ENCODE assay signal across 26 mouse cellular contexts in the genomic region with DNA sequence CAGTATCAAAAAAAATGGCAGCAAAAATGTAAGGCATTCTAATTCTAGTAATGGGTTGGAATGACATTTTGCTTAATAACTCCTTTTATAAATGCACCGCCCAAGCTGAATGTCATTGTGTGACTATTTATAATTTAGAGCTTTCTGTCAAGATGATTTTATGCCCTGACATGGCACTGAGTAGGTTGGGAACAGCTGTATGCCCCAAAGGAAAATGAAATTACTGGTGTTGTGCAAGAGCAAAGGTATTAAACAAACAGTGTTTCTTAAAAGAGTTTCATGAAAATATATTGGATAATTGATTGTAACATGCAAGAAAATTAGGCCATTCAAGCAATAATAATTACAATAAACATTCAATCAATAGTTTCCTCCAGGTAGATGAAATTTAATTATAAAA.
A peak's percentile ranks its signal among the peaks of the same experiment; 100 is the strongest.
DNase-seq lines count a peak whose midpoint lies in the region; ATAC-seq and TF ChIP-seq lines count a peak whose summit lies in the region.
"Had no signal": no experiment of that assay in that cellular context is flagged by ENCODE, and none has a peak within 500 bp of the region (broad histone marks: within the 10 kb centered on the region; RNA-seq: fewer than 3 reads in every experiment).

No protein-coding gene starts in this region.

- no peak overlapping the region for H3ac ChIP-seq in C2C12 (ENCODE audit: control insufficient read depth, insufficient read length, low read depth)

- H3K27me3 ChIP-seq in limb, embryonic 14.5 days (ENCODE audit: control insufficient read depth, insufficient read depth, low read length), result no peaks in the 10 kb centered on the region
- H3K27me3 ChIP-seq in limb, embryonic 10.5 days (ENCODE audit: low read depth, poor library complexity, severe bottlenecking), result no peaks in the 10 kb centered on the region
- H3K27me3 ChIP-seq in C2C12 (ENCODE audit: control insufficient read depth, insufficient read depth, insufficient read length), result no peaks in the 10 kb centered on the region
- H3K27me3 ChIP-seq in heart, embryonic 11.5 days (ENCODE audit: control insufficient read depth, insufficient read depth, low read length), result no peaks in the 10 kb centered on the region
- H3K27me3 ChIP-seq: CH12.LX; heart, embryonic 13.5 days; Patski had no signal

- H3K4me1 ChIP-seq in limb, embryonic 14.5 days (ENCODE audit: control insufficient read depth, insufficient read depth, low read length), result no peaks in the 10 kb centered on the region
- H3K4me1 ChIP-seq in limb, embryonic 10.5 days, result peaks cover 13% of the 10 kb centered on the region
- H3K4me1 ChIP-seq in heart, embryonic 11.5 days (ENCODE audit: control insufficient read depth, insufficient read depth, low read length), result no peaks in the 10 kb centered on the region
- H3K4me1 ChIP-seq: heart, embryonic 13.5 days had no signal

- H3K79me2 ChIP-seq in C2C12 (ENCODE audit: control insufficient read depth, insufficient read depth), result no peaks in the 10 kb centered on the region

- WGBS in limb, embryonic 14.5 days, result 59% methylated on average over 1 of the region's 1 CpGs
- 89% methylated on average over 1 of the region's 1 CpGs for WGBS in limb, embryonic 10.5 days
- WGBS in heart, embryonic 11.5 days (ENCODE audit: insufficient replicate concordance), result 85% methylated on average over 1 of the region's 1 CpGs

- no peak for TF ChIP-seq POLR2A in limb, embryonic 14.5 days (IDR thresholded peaks at IDR 0.05; ENCODE audit: borderline replicate concordance, extremely low read depth, insufficient read depth, insufficient read length)

- no peaks in the 10 kb centered on the region for H3K9me3 ChIP-seq in limb, embryonic 14.5 days (ENCODE audit: control insufficient read depth, low read length)
- no peaks in the 10 kb centered on the region for H3K9me3 ChIP-seq in limb, embryonic 10.5 days (replicated peaks)
- no peaks in the 10 kb centered on the region for H3K9me3 ChIP-seq in heart, embryonic 11.5 days (replicated peaks; ENCODE audit: control insufficient read depth, low read length)
- H3K9me3 ChIP-seq: G1E; heart, embryonic 13.5 days had no signal

- ATAC-seq in limb, embryonic 14.5 days (ENCODE audit: low FRiP score, low read depth), result no peak
- no peak for ATAC-seq in heart, embryonic 11.5 days (replicated peaks; ENCODE audit: insufficient number of reproducible peaks, low FRiP score, low TSS enrichment)
- ATAC-seq: forebrain, embryonic 14.5 days; forebrain, postnatal 0 days; hindbrain, postnatal 0 days; Patski had no signal

- H3K4me2 ChIP-seq in limb, embryonic 14.5 days (replicated peaks; ENCODE audit: low read depth, low read length, severe bottlenecking), result no peak overlapping the region
- no peak overlapping the region for H3K4me2 ChIP-seq in heart, embryonic 11.5 days
- H3K4me2 ChIP-seq: heart, embryonic 13.5 days; hindbrain, embryonic 14.5 days had no signal

- no peak overlapping the region for H3K27ac ChIP-seq in limb, embryonic 14.5 days (replicated peaks; ENCODE audit: low read depth, low read length)
- H3K27ac ChIP-seq in limb, embryonic 10.5 days, result no peak overlapping the region
- H3K27ac ChIP-seq in heart, embryonic 11.5 days (ENCODE audit: low read depth, low read length), result no peak overlapping the region
- H3K27ac ChIP-seq: gastrocnemius, adult 2 months; heart, embryonic 13.5 days; hindbrain, embryonic 14.5 days; hindbrain, postnatal 0 days had no signal

- H3K79me3 ChIP-seq in C2C12 (ENCODE audit: low read depth), result no peaks in the 10 kb centered on the region

- no peak overlapping the region for H3K9ac ChIP-seq in limb, embryonic 14.5 days (ENCODE audit: low read depth, low read length, severe bottlenecking)
- H3K9ac ChIP-seq in heart, embryonic 11.5 days (ENCODE audit: low read depth, low read length), result no peak overlapping the region
- H3K9ac ChIP-seq: forebrain, postnatal 0 days; heart, embryonic 13.5 days; hindbrain, embryonic 14.5 days had no signal

- TF ChIP-seq CTCF in C2C12 (IDR thresholded peaks at IDR 0.05; ENCODE audit: control insufficient read depth, insufficient read depth, insufficient read length), result no peak

- peak; percentile 16 for DNase-seq in limb, embryonic 14.5 days (ENCODE audit: low spot score)
- DNase-seq in limb, embryonic 10.5 days (ENCODE audit: low spot score), result no peak
- DNase-seq in gonadal fat pad, adult 2 months (ENCODE audit: low read depth), result peak; percentile 27
- peak; percentile 20 for DNase-seq in retina, postnatal 1 day
- DNase-seq in right cerebral cortex, postnatal 14 days, result no peak
- DNase-seq: adrenal gland, postnatal 10 days; adrenal gland, postnatal 36 days; cerebellum, adult 11 months; cerebellum, adult 2 months; cerebellum, adult 9-11 months; cerebellum, postnatal 25 days; forebrain, postnatal 0 days; gastrocnemius, adult 2 months; gastrocnemius, postnatal 14 days; heart, adult 18-20 months; heart, postnatal 14 days; heart, postnatal 4 days had no signal

- H3K4me3 ChIP-seq in limb, embryonic 14.5 days (replicated peaks; ENCODE audit: low read length), result no peak overlapping the region
- no peak overlapping the region for H3K4me3 ChIP-seq in limb, embryonic 10.5 days
- H3K4me3 ChIP-seq in C2C12 (ENCODE audit: insufficient read depth, poor library complexity, severe bottlenecking), result no peak overlapping the region
- no peak overlapping the region for H3K4me3 ChIP-seq in heart, embryonic 11.5 days (ENCODE audit: low read depth, low read length)
- H3K4me3 ChIP-seq: gastrocnemius, adult 2 months; heart, embryonic 13.5 days had no signal

- no peaks in the 10 kb centered on the region for H3K36me3 ChIP-seq in limb, embryonic 14.5 days (ENCODE audit: control insufficient read depth, insufficient read depth, low read length)
- no peaks in the 10 kb centered on the region for H3K36me3 ChIP-seq in limb, embryonic 10.5 days
- H3K36me3 ChIP-seq in C2C12 (ENCODE audit: control insufficient read depth, insufficient read depth), result no peaks in the 10 kb centered on the region
- no peaks in the 10 kb centered on the region for H3K36me3 ChIP-seq in heart, embryonic 11.5 days (ENCODE audit: control insufficient read depth, insufficient read depth, low read length)
- H3K36me3 ChIP-seq: heart, embryonic 13.5 days had no signal

TF ChIP-seq in C2C12, 6 proteins besides CTCF, POLR2A, EP300 and RAD21:
- TF ChIP-seq MYOD1 (IDR thresholded peaks at IDR 0.05; ENCODE audit: control insufficient read depth, insufficient read length, low read depth) (no peak), CEBPB (IDR thresholded peaks at IDR 0.05; ENCODE audit: low read depth) (peak; percentile 71)

Comparison
In these comparisons a context has a peak if more than half of its experiments do, and no peak if none do; other contexts are left out.
1. DNase-seq: peak in limb, embryonic 14.5 days (single experiment), gonadal fat pad, adult 2 months (single experiment) and retina, postnatal 1 day (single experiment); none in limb, embryonic 10.5 days (single experiment) and right cerebral cortex, postnatal 14 days (single experiment).